Mouse (Mus musculus): ENCODE data around the gene Rhoj.

- TF ChIP-seq CTCF (IDR thresholded peaks at IDR 0.05; ENCODE audit: borderline replicate concordance, control insufficient read depth, extremely low read depth, insufficient read depth, low read length, poor library complexity) (no peak), POLR2A (IDR thresholded peaks at IDR 0.05; ENCODE audit: control insufficient read depth, extremely low read depth, insufficient read depth, low read length, poor library complexity) (no peak)
Observed at GRCm38 (mm10) chr12:75348551-75348950, 40.4 kb downstream of the Rhoj start.

All from thymus, adult 2 months (tissue).